Mouse (Mus musculus): ENCODE results near the gene Cfap97d1. TPM values are rescaled to one million over a fixed set of nuclear protein-coding genes. Genes with fewer than 3 reads are reported as not detected.

The Cfap97d1 gene
- polyA plus RNA-seq (2012; rRNA removed): not detected in 2 replicates

GRCm38 (mm10) chr11:101984054-101985025, at the start of gene Cfap97d1:
TSS of gene Cfap97d1 (plus strand) at chr11:101984279.

GRCm38 (mm10) chr11:101966965-101967614, 17.0 kb upstream of the Cfap97d1 start, which contains the start of gene Sost:
TSS of gene Sost (minus strand) at chr11:101967015.

GRCm38 (mm10) chr11:101986913-101987312, 2.8 kb downstream of the Cfap97d1 start, which contains the start of gene Dusp3:
TSS of gene Dusp3 (minus strand) at chr11:101987013.

GRCm38 (mm10) chr11:102028087-102028816, 44.2 kb downstream of the Cfap97d1 start, which contains the start of gene Mpp3:
TSS of gene Mpp3 (minus strand) at chr11:102028461.

GRCm38 (mm10) chr11:102041350-102041949, 57.4 kb downstream of the Cfap97d1 start, which contains the start of gene Cd300lg:
TSS of gene Cd300lg (plus strand) at chr11:102041509.

Other genes with a start within 250 kb of the Cfap97d1 start
- gene Etv4, start 198.9 kb upstream of the Cfap97d1 start, polyA plus RNA-seq (2012; rRNA removed): 16.5 and 21.5 TPM in 2 replicates
- gene Meox1, start 89.9 kb upstream of the Cfap97d1 start, polyA plus RNA-seq (2012; rRNA removed): 0.73 and 1.2 TPM in 2 replicates
- 0.10 and 0.47 TPM in 2 replicates for gene Sost, start 17.3 kb upstream of the Cfap97d1 start, polyA plus RNA-seq (2012; rRNA removed)
- gene Dusp3, start 2.7 kb downstream of the Cfap97d1 start, polyA plus RNA-seq (2012; rRNA removed): 23.8 and 25.5 TPM in 2 replicates
- 53.8 and 59.3 TPM in 2 replicates for gene Mpp3, start 44.2 kb downstream of the Cfap97d1 start, polyA plus RNA-seq (2012; rRNA removed)
- gene Cd300lg, start 57.2 kb downstream of the Cfap97d1 start, polyA plus RNA-seq (2012; rRNA removed): 0.12 and 0.24 TPM in 2 replicates
- gene Mpp2, start 104.2 kb downstream of the Cfap97d1 start, polyA plus RNA-seq (2012; rRNA removed): 46.0 and 51.6 TPM in 2 replicates
- not detected in 2 replicates for gene Ppy, start 117.0 kb downstream of the Cfap97d1 start, polyA plus RNA-seq (2012; rRNA removed)
- gene Pyy, start 123.6 kb downstream of the Cfap97d1 start, polyA plus RNA-seq (2012; rRNA removed): 1.9 TPM in 1 of 2 replicates, not detected in the other
- gene Nags, start 161.2 kb downstream of the Cfap97d1 start, polyA plus RNA-seq (2012; rRNA removed): 0.08 and 0.16 TPM in 2 replicates
- gene Tmem101, start 172.1 kb downstream of the Cfap97d1 start, polyA plus RNA-seq (2012; rRNA removed): 35.4 and 38.9 TPM in 2 replicates
- 39.0 and 39.7 TPM in 2 replicates for gene Lsm12, start 201.0 kb downstream of the Cfap97d1 start, polyA plus RNA-seq (2012; rRNA removed)
- 50.9 and 52.7 TPM in 2 replicates for gene G6pc3, start 205.3 kb downstream of the Cfap97d1 start, polyA plus RNA-seq (2012; rRNA removed)
- 94.4 and 132 TPM in 2 replicates for gene Hdac5, start 245.9 kb downstream of the Cfap97d1 start, polyA plus RNA-seq (2012; rRNA removed)